Mouse (Mus musculus) hindbrain, embryonic 12.5 days (tissue): ENCODE results near the gene Rnf2. TPM values are rescaled to one million over a fixed set of nuclear protein-coding genes. Genes with fewer than 3 reads are reported as not detected.

ENCODE experiments used
- ATAC-seq: fragments of 200-750 bp; cut with Nextera tagmentation; 2 replicates; pipeline ENCODE4 v1.8.0; 2017; ENCODE audit warnings: moderate TSS enrichment; ENCODE audit not compliant: low FRiP score
- H3K27ac ChIP-seq: fragments of 300-500 bp; sonication (generic); 2 replicates; pipeline ENCODE4 v1.5.1; 2016; ENCODE audit warnings: mild to moderate bottlenecking
- H3K27me3 ChIP-seq: fragments of 300-500 bp; sonication (generic); 2 replicates; pipeline ENCODE4 v1.6.1; 2016; ENCODE audit warnings: mild to moderate bottlenecking
- H3K36me3 ChIP-seq: fragments of 300-500 bp; sonication (generic); 2 replicates; pipeline ENCODE4 v1.6.1; 2016; ENCODE audit warnings: mild to moderate bottlenecking
- H3K4me1 ChIP-seq: fragments of 300-500 bp; sonication (generic); 2 replicates; pipeline ENCODE4 v1.6.1; 2016
- H3K4me2 ChIP-seq: fragments of 300-500 bp; sonication (generic); replicated peaks from 2 replicates; pipeline ENCODE4 v1.6.1; 2016; ENCODE audit warnings: mild to moderate bottlenecking
- H3K4me3 ChIP-seq: fragments of 300-500 bp; sonication (generic); 2 replicates; pipeline ENCODE4 v1.5.1; 2016; ENCODE audit warnings: mild to moderate bottlenecking
- H3K9ac ChIP-seq: fragments of 300-500 bp; sonication (generic); 2 replicates; pipeline ENCODE4 v1.6.1; 2016; ENCODE audit warnings: mild to moderate bottlenecking, moderate library complexity
- H3K9me3 ChIP-seq: fragments of 300-500 bp; sonication (generic); replicated peaks from 2 replicates; pipeline ENCODE4 v1.6.1; 2016; ENCODE audit warnings: mild to moderate bottlenecking
- WGBS: fragments of 180-500 bp; shearing (Covaris S2); methylation state at CpG from one replicate; pipeline ENCODE4 v1.1.7; 2016; 5-methylcytosine and 5-hydroxymethylcytosine counted together
- microRNA-seq: library from miRNA; unstranded; fragments of <30 nt; microRNA quantifications from one replicate; pipeline ENCODE4, GENCODE M21; 2017
- polyA plus RNA-seq: library from polyadenylated mRNA; unstranded; fragments of >200 nt; fragmentation: Nextera tagmentation; extraction: Ambion mirVana; gene quantifications from 2 replicates; pipeline ENCODE4 v1.2.1, GENCODE M21; 2016

Rnf2 gene
- polyA plus RNA-seq, 1 experiment from 2014 or later, result 132 TPM

GRCm38 (mm10) chr1:151426947-151427600 lies 73.7 kb downstream of the Rnf2 start:
- Histone ChIP-seq H3K4me1 (peaks cover 12% of the 10 kb centered on the region), H3K9me3 (no peaks in the 10 kb centered on the region), H3K4me2 (peak overlapping the region; percentile 57), H3K27me3 (no peaks in the 10 kb centered on the region), H3K36me3 (0 out of 2 replicates have a peak, but pooled peaks cover 4% of the 10 kb centered on the region), H3K4me3 (peak overlapping the region; percentile 92), H3K9ac (peak overlapping the region; percentile 74), H3K27ac (no peak overlapping the region)
- no peak for ATAC-seq
- WGBS, result 36% methylated on average over 7 of the region's 7 CpGs

- Histone ChIP-seq H3K36me3 (peaks cover 25% of the 10 kb centered on the region), H3K9ac (no peak overlapping the region), H3K27ac (no peak overlapping the region), H3K9me3 (no peaks in the 10 kb centered on the region), H3K27me3 (no peaks in the 10 kb centered on the region), H3K4me1 (peaks cover 3% of the 10 kb centered on the region), H3K4me2 (no peak overlapping the region), H3K4me3 (no peak overlapping the region)
- ATAC-seq, result no peak
- WGBS, result 88% methylated on average over 3 of the region's 3 CpGs
These were observed 78.6 kb downstream of the Rnf2 start for GRCm38 (mm10) chr1:151422178-151422577.

- no peaks in the 10 kb centered on the region for H3K27me3 ChIP-seq
- H3K9ac ChIP-seq, result no peak overlapping the region
- 90% methylated on average over 3 of the region's 3 CpGs for WGBS
These were observed 90.9 kb downstream of the Rnf2 start for GRCm38 (mm10) chr1:151409827-151410226.

More at GRCm38 (mm10) chr1:151409827-151410226, 90.9 kb downstream of the Rnf2 start:
- Histone ChIP-seq H3K9me3 (no peaks in the 10 kb centered on the region), H3K27ac (no peak overlapping the region), H3K36me3 (peaks cover 12% of the 10 kb centered on the region; the same call in 1 of the 2 replicates), H3K4me3 (no peak overlapping the region), H3K4me2 (no peak overlapping the region), H3K4me1 (no peaks in the 10 kb centered on the region)
- ATAC-seq, result no peak

Small RNA genes lying within 50 kb of the gene (microRNA-seq; reads per million reads assigned to microRNA genes)
- 1.1 reads per million for gene Mir7682

Other genes starting within 250 kb of the Rnf2 start
- 325 and 337 TPM in 2 replicates for gene Ivns1abp, start 156.5 kb downstream of the Rnf2 start, polyA plus RNA-seq
- gene Swt1, start 72.5 kb downstream of the Rnf2 start, polyA plus RNA-seq, result 28.4 and 28.8 TPM in 2 replicates
- gene Trmt1l, start 72.4 kb downstream of the Rnf2 start, polyA plus RNA-seq, result 63.5 and 64.3 TPM in 2 replicates
- gene Fam129a, start 70.2 kb upstream of the Rnf2 start, polyA plus RNA-seq, result 1.2 and 1.9 TPM in 2 replicates